Mouse (Mus musculus): ENCODE data around the gene Crtc1. TPM values are rescaled to one million over a fixed set of nuclear protein-coding genes. Genes with fewer than 3 reads are reported as not detected.

The Crtc1 gene
- polyA plus RNA-seq, 2 experiments = 2.9 to 3.9 TPM

DNA sequence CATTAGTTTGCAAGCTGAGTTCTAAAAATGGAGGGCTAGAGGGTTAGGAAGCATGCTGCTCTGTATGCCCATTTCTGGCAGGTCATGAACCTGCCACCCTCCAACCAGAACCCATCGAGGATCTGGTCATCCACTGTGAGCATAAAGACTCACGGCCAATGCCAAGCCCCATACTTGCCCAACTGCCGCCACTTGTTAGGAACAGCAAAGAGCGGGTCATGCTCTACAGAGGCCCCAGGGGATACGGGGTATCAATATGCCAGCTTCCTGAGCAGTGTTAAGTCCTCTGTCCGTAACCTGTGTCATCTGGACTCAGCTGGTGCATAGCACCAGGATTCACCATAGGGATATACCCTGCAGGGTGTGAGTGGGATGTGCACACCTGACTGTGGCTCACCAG, 24.8 kb upstream of the Crtc1 start:
- H3K9ac ChIP-seq (replicated peaks) = no peak overlapping the region
- H3K27me3 ChIP-seq (ENCODE audit: control insufficient read depth, insufficient read depth, low read length) = no peaks in the 10 kb centered on the region
- H3K9me3 ChIP-seq (ENCODE audit: control insufficient read depth, low read length) = no peaks in the 10 kb centered on the region
- no peak overlapping the region for H3K4me3 ChIP-seq (ENCODE audit: insufficient read depth in 1 of 2, low read depth in 2 of 2, low read length in 2 of 2)
- H3K4me2 ChIP-seq (ENCODE audit: low read depth) = no peak overlapping the region
- 84% methylated on average over 6 of the region's 6 CpGs for WGBS (ENCODE audit: insufficient replicate concordance)
- TF ChIP-seq CTCF (IDR thresholded peaks at IDR 0.05; ENCODE audit: low read depth) = no peak
- TF ChIP-seq EP300 (IDR thresholded peaks at IDR 0.05; ENCODE audit: low read depth) = no peak
- peaks cover 0 to 8% of the 10 kb centered on the region in 2 experiments; a peak in 3 of 4 replicates for H3K4me1 ChIP-seq (replicated peaks; ENCODE audit: control insufficient read depth in 2 of 2, insufficient read depth in 2 of 2, low read length in 1 of 2)
- ATAC-seq (ENCODE audit: insufficient read depth) (no peak), DNase-seq (ENCODE audit: low read depth in 3 of 3, low spot score in 3 of 3) (no peak)
- H3K27ac ChIP-seq = no peak overlapping the region
- no peaks in the 10 kb centered on the region for H3K36me3 ChIP-seq (replicated peaks; ENCODE audit: control insufficient read depth, insufficient read depth, low read depth)

- no peak for DNase-seq (ENCODE audit: low read depth in 3 of 3, low spot score in 3 of 3)
- Histone ChIP-seq H3K9ac (replicated peaks) (no peak overlapping the region), H3K27ac (no peak overlapping the region), H3K4me1 (replicated peaks; ENCODE audit: control insufficient read depth in 2 of 2, insufficient read depth in 2 of 2, low read length in 1 of 2) (peaks cover 0 to 4% of the 10 kb centered on the region in 2 experiments; a peak in 1 of 4 replicates), H3K27me3 (ENCODE audit: control insufficient read depth, insufficient read depth, low read length) (no peaks in the 10 kb centered on the region), H3K4me2 (ENCODE audit: low read depth) (no peak overlapping the region), H3K9me3 (ENCODE audit: control insufficient read depth, low read length) (no peaks in the 10 kb centered on the region), H3K36me3 (replicated peaks; ENCODE audit: control insufficient read depth, insufficient read depth, low read depth) (no peaks in the 10 kb centered on the region), H3K4me3 (ENCODE audit: insufficient read depth in 1 of 2, low read depth in 2 of 2, low read length in 2 of 2) (no peak overlapping the region)
- ATAC-seq (ENCODE audit: insufficient read depth) = no peak
- WGBS (ENCODE audit: insufficient replicate concordance) = 85% methylated on average over 4 of the region's 4 CpGs
- TF ChIP-seq CTCF (IDR thresholded peaks at IDR 0.05; ENCODE audit: low read depth) = no peak
- TF ChIP-seq EP300 (IDR thresholded peaks at IDR 0.05; ENCODE audit: low read depth) = no peak
These were observed 23.9 kb upstream of the Crtc1 start for GRCm38 (mm10) chr8:70463306-70463705.

DNA sequence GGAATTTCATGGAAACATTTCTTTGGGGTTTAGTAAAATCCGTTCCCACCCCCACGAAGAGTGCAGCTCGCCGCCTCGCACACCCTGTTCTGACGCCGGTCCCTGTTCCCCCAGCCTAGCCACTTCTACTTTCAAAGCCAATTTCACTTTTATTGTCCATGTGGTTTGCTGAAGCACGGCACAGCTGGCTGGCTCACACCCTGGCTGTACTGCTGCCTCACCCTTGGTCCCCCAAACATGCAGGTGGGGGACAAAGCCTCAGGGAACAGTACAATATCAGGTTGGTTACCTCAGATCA, 23.1 kb upstream of the Crtc1 start:
- WGBS (ENCODE audit: insufficient replicate concordance) = 82% methylated on average over 8 of the region's 8 CpGs
- Histone ChIP-seq H3K4me3 (ENCODE audit: insufficient read depth in 1 of 2, low read depth in 2 of 2, low read length in 2 of 2) (no peak overlapping the region), H3K27ac (no peak overlapping the region), H3K36me3 (replicated peaks; ENCODE audit: control insufficient read depth, insufficient read depth, low read depth) (no peaks in the 10 kb centered on the region), H3K9me3 (ENCODE audit: control insufficient read depth, low read length) (no peaks in the 10 kb centered on the region), H3K27me3 (ENCODE audit: control insufficient read depth, insufficient read depth, low read length) (no peaks in the 10 kb centered on the region), H3K9ac (replicated peaks) (no peak overlapping the region), H3K4me2 (ENCODE audit: low read depth) (no peak overlapping the region), H3K4me1 (replicated peaks; ENCODE audit: control insufficient read depth in 2 of 2, insufficient read depth in 2 of 2, low read length in 1 of 2) (0 out of 4 replicates have a peak, but pooled peaks cover 0 to 3% of the 10 kb centered on the region in 2 experiments)
- ATAC-seq (ENCODE audit: insufficient read depth) = no peak
- DNase-seq (ENCODE audit: low read depth in 3 of 3, low spot score in 3 of 3) = no peak
- no peak for TF ChIP-seq CTCF (IDR thresholded peaks at IDR 0.05; ENCODE audit: low read depth)
- TF ChIP-seq EP300 (IDR thresholded peaks at IDR 0.05; ENCODE audit: low read depth) = no peak

DNA sequence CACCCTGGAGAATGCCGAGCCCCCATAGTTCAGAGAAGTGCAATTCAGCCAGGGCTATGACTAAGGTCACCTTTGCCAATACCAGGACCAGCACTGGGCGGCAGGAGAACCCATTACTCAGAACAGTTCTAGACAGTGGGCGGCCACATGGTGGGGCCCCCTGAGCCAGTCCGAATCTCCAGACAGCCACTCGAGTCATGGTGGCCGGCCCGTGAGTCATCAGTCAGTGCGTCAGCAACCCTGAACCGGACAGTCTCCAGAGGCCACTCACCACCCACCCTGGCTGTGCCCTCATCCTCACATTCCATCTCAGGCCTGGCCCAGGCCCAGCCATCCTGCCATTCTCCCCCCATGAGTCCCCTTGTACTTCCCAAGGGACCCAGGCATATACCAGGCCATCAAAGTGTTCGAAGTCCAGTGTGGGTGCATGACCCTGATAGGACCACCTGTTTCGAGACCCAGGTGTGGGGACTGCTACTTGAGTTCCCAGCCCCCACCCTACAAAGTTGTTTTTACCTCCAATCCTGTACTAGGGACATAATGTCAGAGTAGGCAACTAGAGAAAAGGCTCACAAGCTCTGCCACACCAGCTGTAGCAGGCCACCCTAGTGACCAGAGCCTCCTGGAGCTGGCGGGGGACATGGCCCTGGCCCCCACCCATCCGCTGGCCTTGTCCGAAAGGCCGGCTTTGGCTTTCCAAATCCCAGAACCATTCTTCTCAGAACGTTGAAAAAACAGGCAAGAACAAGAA, 22.6 kb upstream of the Crtc1 start:
- no peak overlapping the region for H3K4me3 ChIP-seq (ENCODE audit: insufficient read depth in 1 of 2, low read depth in 2 of 2, low read length in 2 of 2)
- H3K27me3 ChIP-seq (ENCODE audit: control insufficient read depth, insufficient read depth, low read length) = no peaks in the 10 kb centered on the region
- TF ChIP-seq EP300 (IDR thresholded peaks at IDR 0.05; ENCODE audit: low read depth) = no peak
- no peak for TF ChIP-seq CTCF (IDR thresholded peaks at IDR 0.05; ENCODE audit: low read depth)
- no peaks in the 10 kb centered on the region for H3K36me3 ChIP-seq (replicated peaks; ENCODE audit: control insufficient read depth, insufficient read depth, low read depth)
- no peak for DNase-seq (ENCODE audit: low read depth in 3 of 3, low spot score in 3 of 3)
- H3K4me2 ChIP-seq (ENCODE audit: low read depth) = no peak overlapping the region
- no peaks in the 10 kb centered on the region for H3K9me3 ChIP-seq (ENCODE audit: control insufficient read depth, low read length)
- H3K27ac ChIP-seq = no peak overlapping the region
- H3K9ac ChIP-seq (replicated peaks) = no peak overlapping the region
- H3K4me1 ChIP-seq (replicated peaks; ENCODE audit: control insufficient read depth in 2 of 2, insufficient read depth in 2 of 2, low read length in 1 of 2) = no peaks in the 10 kb centered on the region
- 80% methylated on average over 16 of the region's 16 CpGs for WGBS (ENCODE audit: insufficient replicate concordance)
- ATAC-seq (ENCODE audit: insufficient read depth) = no peak

DNA sequence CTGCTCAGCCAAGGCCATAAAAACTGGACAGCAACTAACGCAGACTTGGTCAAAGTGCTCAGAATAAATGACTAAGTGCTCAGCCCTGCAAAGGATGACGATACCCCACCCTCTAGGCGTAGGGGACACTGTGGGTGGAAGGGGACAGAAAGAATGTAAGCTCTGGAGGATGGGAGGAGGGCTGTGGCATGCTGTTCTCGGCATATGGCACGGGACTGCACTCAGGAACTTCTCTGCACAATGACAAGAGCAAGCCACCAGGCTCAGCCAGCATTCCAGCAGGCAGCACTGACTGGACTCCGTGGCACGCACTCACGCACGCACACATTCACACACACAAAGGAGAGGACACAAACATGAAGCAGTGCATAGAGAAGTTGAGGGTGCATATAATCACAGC, 21.2 kb upstream of the Crtc1 start:
- no peak for TF ChIP-seq EP300 (IDR thresholded peaks at IDR 0.05; ENCODE audit: low read depth)
- H3K27ac ChIP-seq = no peak overlapping the region
- 82% methylated on average over 9 of the region's 9 CpGs for WGBS (ENCODE audit: insufficient replicate concordance)
- ATAC-seq (ENCODE audit: insufficient read depth) (no peak), DNase-seq (ENCODE audit: low read depth in 3 of 3, low spot score in 3 of 3) (no peak)
- H3K4me1 ChIP-seq (replicated peaks; ENCODE audit: control insufficient read depth in 2 of 2, insufficient read depth in 2 of 2, low read length in 1 of 2) = no peaks in the 10 kb centered on the region
- no peaks in the 10 kb centered on the region for H3K9me3 ChIP-seq (ENCODE audit: control insufficient read depth, low read length)
- no peak overlapping the region for H3K9ac ChIP-seq (replicated peaks)
- H3K36me3 ChIP-seq (replicated peaks; ENCODE audit: control insufficient read depth, insufficient read depth, low read depth) = no peaks in the 10 kb centered on the region
- H3K4me3 ChIP-seq (ENCODE audit: insufficient read depth in 1 of 2, low read depth in 2 of 2, low read length in 2 of 2) = no peak overlapping the region
- H3K27me3 ChIP-seq (ENCODE audit: control insufficient read depth, insufficient read depth, low read length) = no peaks in the 10 kb centered on the region
- H3K4me2 ChIP-seq (ENCODE audit: low read depth) = no peak overlapping the region

All from liver, embryonic 14.5 days (tissue).